Mouse (Mus musculus): ENCODE measurements at regions not wholly inside any gene's neighbourhood (a gene's known extent, or its start where the extent isn't known, plus 50 kb on each side); places are given as distances from the start of the nearest gene placed in this dataset.

- DNase-seq, result no peak
Observed at GRCm38 (mm10) chr9:61047289-61047688, 252.9 kb downstream of the Uaca start.

- DNase-seq, result no peak
Observed at GRCm38 (mm10) chr9:61048576-61048975, 254.2 kb downstream of the Uaca start.

GRCm38 (mm10) chr9:61052621-61053020 is 258.3 kb downstream of the Uaca start:
- no peak for DNase-seq

GRCm38 (mm10) chr9:61054427-61054826 is 260.1 kb downstream of the Uaca start:
- peak; percentile 30 for DNase-seq

- no peak for DNase-seq
Observed at GRCm38 (mm10) chr9:61055392-61055791, 261.1 kb downstream of the Uaca start.

GRCm38 (mm10) chr9:61055928-61056730 is 261.8 kb downstream of the Uaca start:
- no peak for DNase-seq

GRCm38 (mm10) chr9:61056731-61057270 is 262.5 kb downstream of the Uaca start:
- DNase-seq, result peak; percentile 14

GRCm38 (mm10) chr9:61059225-61059624 is 264.9 kb downstream of the Uaca start:
- no peak for DNase-seq

GRCm38 (mm10) chr9:61060958-61061357 is 266.6 kb downstream of the Uaca start:
- DNase-seq, result no peak

- DNase-seq, result no peak
Observed at GRCm38 (mm10) chr9:61064714-61065305, 270.5 kb downstream of the Uaca start.

- no peak for DNase-seq
Observed at GRCm38 (mm10) chr9:61069553-61070314, 275.4 kb downstream of the Uaca start.

GRCm38 (mm10) chr9:61070315-61070707 is 276.0 kb downstream of the Uaca start:
- no peak for DNase-seq

- no peak for DNase-seq
Observed at GRCm38 (mm10) chr9:61070861-61071260, 276.5 kb downstream of the Uaca start.

GRCm38 (mm10) chr9:61073482-61073881 is 279.1 kb downstream of the Uaca start:
- DNase-seq, result no peak

GRCm38 (mm10) chr9:61075071-61075470 is 280.7 kb downstream of the Uaca start:
- DNase-seq, result no peak

- DNase-seq, result no peak
Observed at GRCm38 (mm10) chr9:61077181-61077580, 282.8 kb downstream of the Uaca start.

- no peak for DNase-seq
Observed at GRCm38 (mm10) chr9:61077807-61078206, 283.5 kb downstream of the Uaca start.

- peak; percentile 56 for DNase-seq
Observed at GRCm38 (mm10) chr9:61081474-61082021, 287.2 kb downstream of the Uaca start.

GRCm38 (mm10) chr9:61084655-61085230 is 287.4 kb upstream of the Tle3 start:
- DNase-seq, result no peak

- no peak for DNase-seq
Observed at GRCm38 (mm10) chr9:61087035-61087434, 285.1 kb upstream of the Tle3 start.

GRCm38 (mm10) chr9:61089066-61089686 is 283.0 kb upstream of the Tle3 start:
- no peak for DNase-seq

GRCm38 (mm10) chr9:61091036-61091435 is 281.1 kb upstream of the Tle3 start:
- no peak for DNase-seq
